Mouse (Mus musculus) cerebellum, adult 2 months (tissue): ENCODE results near the gene Hip1. TPM values are rescaled to one million over a fixed set of nuclear protein-coding genes. Genes with fewer than 3 reads are reported as not detected.

Source experiments
- DNase-seq, 2 experiments: peaks; one replicate each; pipeline ENCODE4 v3.0.0; 2021
- H3K27ac ChIP-seq: fragments of 200-500 bp; 2 replicates; pipeline ENCODE4 v1.5.1; 2012; ENCODE audit warnings: low read length, control low read depth, inconsistent platforms; ENCODE audit not compliant: insufficient read depth
- H3K27me3 ChIP-seq: fragments of 200-500 bp; 2 replicates; pipeline ENCODE4 v1.6.1; 2012; ENCODE audit warnings: inconsistent platforms, mild to moderate bottlenecking, low read length, moderate library complexity; ENCODE audit not compliant: control insufficient read depth, insufficient read depth
- H3K4me1 ChIP-seq: fragments of 200-500 bp; 2 replicates; pipeline ENCODE4 v1.6.1; 2011; ENCODE audit warnings: low read length; ENCODE audit not compliant: control insufficient read depth, insufficient read depth
- H3K4me3 ChIP-seq: fragments of 200-500 bp; replicated peaks from 2 replicates; pipeline ENCODE3; 2011; ENCODE audit warnings: mild to moderate bottlenecking, low read depth, low read length, control low read depth; ENCODE audit not compliant: insufficient read depth
- CTCF ChIP-seq: fragments of 200-500 bp; IDR thresholded peaks from 2 replicates; pipeline ENCODE4 v1.5.1; 2011; ENCODE audit warnings: low read depth, mild to moderate bottlenecking, control low read depth, low read length, moderate library complexity, borderline replicate concordance; ENCODE audit not compliant: insufficient read depth
- POLR2A ChIP-seq: fragments of 200-500 bp; IDR thresholded peaks from 2 replicates; pipeline ENCODE4 v1.6.1; 2011; ENCODE audit warnings: low read length, control low read depth, borderline replicate concordance; ENCODE audit not compliant: insufficient read depth
- WGBS: fragments of 180-500 bp; shearing (Covaris S2); methylation state at CpG from one replicate; pipeline ENCODE4 v1.1.7; 2018; 5-methylcytosine and 5-hydroxymethylcytosine counted together
- polyA plus RNA-seq: library from polyadenylated mRNA; depleted of rRNA; stranded (reverse); fragments of >200 nt; gene quantifications from 2 replicates; pipeline ENCODE4 v1.2.3, GENCODE M21; 2012

Hip1 gene
- polyA plus RNA-seq, 1 experiment: 32.3 TPM

DNA sequence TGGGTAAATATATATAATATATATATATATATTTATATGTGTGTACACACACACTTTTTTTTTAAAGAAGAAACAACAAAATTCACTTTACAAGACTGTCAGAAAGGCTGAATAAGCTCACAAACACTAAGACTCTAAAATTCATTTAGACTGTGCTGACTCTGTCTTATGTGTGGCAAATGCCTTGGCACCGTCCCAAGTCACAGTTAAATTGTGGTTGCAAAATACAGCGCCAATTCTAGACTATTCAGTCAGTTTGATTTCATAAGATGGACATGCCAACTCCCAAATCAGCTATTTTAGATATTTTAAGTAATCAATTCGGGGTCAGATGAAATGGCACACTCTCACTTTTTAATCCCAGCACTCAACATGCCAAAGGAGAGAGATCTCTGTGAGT is 36.6 kb downstream of the Hip1 start:
- H3K27ac ChIP-seq: no peak overlapping the region
- H3K4me1 ChIP-seq: no peaks in the 10 kb centered on the region
- WGBS: 61% methylated on average over 3 of the region's 3 CpGs
- DNase-seq: no peak
- H3K27me3 ChIP-seq: no peaks in the 10 kb centered on the region
- no peak overlapping the region for H3K4me3 ChIP-seq
- TF ChIP-seq POLR2A (no peak), CTCF (no peak)

DNA sequence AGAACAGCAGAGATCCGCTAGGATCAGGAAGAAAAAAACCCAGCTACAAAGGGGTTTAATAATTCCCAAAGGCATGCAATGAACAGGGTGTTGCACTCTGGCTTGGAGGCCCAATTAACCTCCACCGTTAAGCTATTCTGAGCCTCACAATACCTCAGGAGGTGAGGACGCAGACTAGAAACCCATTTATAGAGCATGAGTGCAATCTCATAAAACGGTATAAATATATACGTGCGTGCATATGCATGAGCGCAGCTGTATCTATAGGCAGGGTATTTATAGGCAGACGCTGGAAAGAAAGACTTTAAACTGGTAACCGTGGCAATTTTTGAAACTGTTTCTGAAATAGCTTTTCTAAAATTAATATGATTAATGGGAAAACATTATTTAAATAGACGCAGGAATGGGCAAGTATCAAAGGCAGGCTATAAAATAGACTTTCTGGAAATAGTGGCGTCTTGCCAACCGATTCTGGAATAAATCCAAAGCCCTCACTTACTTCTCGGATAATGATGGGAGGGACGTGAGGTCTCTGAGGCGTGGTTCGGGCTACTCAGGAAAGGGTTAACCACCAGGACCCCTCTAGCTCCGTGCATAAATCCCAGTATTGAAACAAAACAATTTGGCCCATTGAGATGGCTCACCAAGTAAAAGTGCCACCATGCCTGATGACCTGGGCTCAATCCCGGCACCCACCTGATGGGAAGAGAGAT is 37.2 kb downstream of the Hip1 start:
- H3K4me1 ChIP-seq: no peaks in the 10 kb centered on the region
- no peaks in the 10 kb centered on the region for H3K27me3 ChIP-seq
- TF ChIP-seq CTCF (no peak), POLR2A (no peak)
- no peak overlapping the region for H3K4me3 ChIP-seq
- WGBS: 49% methylated on average over 18 of the region's 18 CpGs
- DNase-seq: no peak
- no peak overlapping the region for H3K27ac ChIP-seq

DNA sequence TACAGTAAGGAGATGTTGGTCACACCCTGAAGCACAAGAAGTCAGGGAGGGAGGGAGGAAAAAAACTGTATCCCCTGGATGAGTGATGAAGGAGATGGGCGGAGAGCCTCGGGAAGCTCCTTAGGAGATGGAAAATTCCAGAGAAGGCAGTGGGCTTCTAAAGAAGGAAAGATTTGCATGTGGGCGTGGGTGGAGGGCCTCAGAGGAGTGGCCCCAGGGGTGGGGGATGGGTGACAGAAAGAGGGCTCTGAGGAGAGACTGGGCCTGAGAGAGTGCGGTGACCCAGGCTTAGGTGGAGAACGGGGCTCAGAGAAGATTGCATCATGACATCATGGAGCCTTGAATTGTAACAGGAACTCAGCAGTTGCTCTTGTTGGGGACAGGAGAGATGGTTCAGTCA is 39.5 kb downstream of the Hip1 start:
- no peak for TF ChIP-seq POLR2A
- TF ChIP-seq CTCF: no peak
- no peak overlapping the region for H3K4me3 ChIP-seq
- H3K27me3 ChIP-seq: no peaks in the 10 kb centered on the region
- DNase-seq: no peak
- WGBS: 89% methylated on average over 5 of the region's 5 CpGs
- H3K4me1 ChIP-seq: no peaks in the 10 kb centered on the region
- no peak overlapping the region for H3K27ac ChIP-seq

DNA sequence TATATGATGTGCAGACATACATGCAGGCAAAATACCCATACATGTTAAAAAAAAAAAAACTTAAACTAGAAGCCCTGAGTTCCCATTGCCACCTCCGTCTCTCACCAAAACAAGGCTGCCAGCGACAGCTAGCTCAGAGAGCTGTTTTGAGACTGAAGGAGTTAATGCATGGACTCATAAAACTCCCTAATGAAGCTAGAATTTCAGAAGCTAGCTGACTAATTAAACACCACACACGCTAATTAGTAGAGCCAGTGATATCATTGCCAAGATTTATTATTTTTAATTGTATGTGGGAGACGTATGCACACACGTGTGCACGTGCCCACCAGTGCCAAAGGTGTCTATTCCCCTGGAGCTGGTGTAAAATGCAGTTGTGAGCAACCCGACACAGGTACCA is 42.0 kb downstream of the Hip1 start:
- Histone ChIP-seq H3K4me1 (peaks cover 2% of the 10 kb centered on the region; the same call in 1 of the 2 replicates), H3K27me3 (no peaks in the 10 kb centered on the region), H3K4me3 (no peak overlapping the region), H3K27ac (no peak overlapping the region)
- DNase-seq: no peak
- TF ChIP-seq POLR2A (no peak), CTCF (no peak)
- 78% methylated on average over 7 of the region's 7 CpGs for WGBS

DNA sequence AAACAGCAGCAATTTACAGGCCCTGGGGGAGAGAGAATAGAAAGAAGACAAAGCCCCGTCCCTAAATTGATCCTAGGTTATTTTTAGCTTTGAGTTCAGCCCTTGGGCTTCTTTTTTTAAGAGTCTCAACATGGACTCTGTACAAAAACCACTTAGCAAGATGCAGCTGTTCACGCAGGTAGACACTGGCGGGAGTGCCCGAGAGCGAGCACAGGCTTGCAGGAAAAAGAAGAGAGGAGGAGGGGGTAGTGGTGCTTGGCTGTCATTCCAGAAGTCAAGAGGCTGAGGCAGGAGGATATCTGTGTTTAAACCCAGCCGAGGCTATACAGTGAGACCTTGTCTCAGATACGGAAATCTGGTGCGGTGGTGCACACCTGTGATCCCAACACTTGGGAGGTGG is 42.9 kb downstream of the Hip1 start:
- Histone ChIP-seq H3K27me3 (no peaks in the 10 kb centered on the region), H3K4me1 (peaks cover 5% of the 10 kb centered on the region; the same call in 1 of the 2 replicates), H3K4me3 (no peak overlapping the region), H3K27ac (no peak overlapping the region)
- no peak for DNase-seq
- WGBS: 88% methylated on average over 7 of the region's 8 CpGs
- no peak for TF ChIP-seq POLR2A
- TF ChIP-seq CTCF: no peak

DNA sequence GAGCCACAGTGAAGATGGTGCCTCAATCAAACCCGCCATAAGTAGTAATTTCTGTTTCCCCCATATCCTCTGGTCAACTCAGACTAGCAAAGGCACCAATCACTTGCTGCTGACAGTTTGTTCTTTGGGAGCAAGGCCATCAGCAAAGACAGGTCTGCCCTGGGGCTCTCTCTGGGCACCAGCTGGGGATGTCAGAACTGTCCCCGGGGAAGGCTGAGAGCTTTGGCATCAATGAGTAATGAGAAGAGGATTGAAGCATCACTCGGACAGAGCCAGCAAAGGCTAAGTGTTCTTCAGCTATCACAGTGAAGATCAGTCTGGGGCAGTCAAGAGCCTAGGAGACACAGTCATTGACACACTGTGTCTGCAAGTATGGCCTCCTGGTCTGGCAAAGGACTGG is 46.0 kb downstream of the Hip1 start:
- H3K4me1 ChIP-seq: peaks cover 5% of the 10 kb centered on the region; the same call in 1 of the 2 replicates
- no peak for TF ChIP-seq POLR2A
- TF ChIP-seq CTCF: no peak
- 61% methylated on average over 3 of the region's 3 CpGs for WGBS
- no peak overlapping the region for H3K4me3 ChIP-seq
- DNase-seq: no peak
- no peaks in the 10 kb centered on the region for H3K27me3 ChIP-seq
- no peak overlapping the region for H3K27ac ChIP-seq

DNA sequence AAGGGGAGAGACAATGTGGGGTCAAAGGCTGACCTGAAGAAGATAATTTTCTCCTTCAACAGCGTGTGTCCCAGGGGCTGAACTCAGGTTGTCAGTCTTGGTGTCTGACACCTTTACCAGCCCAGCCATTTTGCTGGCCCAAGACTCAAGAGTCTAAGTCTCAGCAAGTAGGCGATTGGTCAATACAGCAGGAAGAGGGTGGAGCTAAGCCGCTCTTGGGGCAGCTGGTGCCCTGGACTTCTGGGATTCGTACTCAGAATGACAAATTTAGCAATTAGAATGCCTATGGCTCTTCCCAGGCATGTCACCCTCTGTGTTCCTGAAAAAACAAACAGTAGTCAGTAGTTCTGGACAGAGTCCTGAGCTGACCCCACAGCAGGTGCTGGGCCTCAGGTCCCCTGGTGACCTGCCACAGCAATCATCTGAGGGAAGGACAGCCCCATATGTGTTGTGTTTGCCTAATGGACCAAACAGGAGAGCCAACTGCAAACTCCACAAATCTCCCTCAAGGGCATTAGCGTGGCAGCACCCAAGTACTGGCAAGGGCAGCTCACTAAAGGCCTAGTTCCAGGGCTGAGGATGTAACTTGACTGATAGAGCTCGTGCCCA is 47.5 kb downstream of the Hip1 start:
- Histone ChIP-seq H3K27me3 (no peaks in the 10 kb centered on the region), H3K4me3 (no peak overlapping the region), H3K27ac (no peak overlapping the region), H3K4me1 (peaks cover 5% of the 10 kb centered on the region; the same call in 1 of the 2 replicates)
- TF ChIP-seq CTCF (no peak), POLR2A (no peak)
- WGBS: 71% methylated on average over 6 of the region's 6 CpGs
- no peak for DNase-seq

DNA sequence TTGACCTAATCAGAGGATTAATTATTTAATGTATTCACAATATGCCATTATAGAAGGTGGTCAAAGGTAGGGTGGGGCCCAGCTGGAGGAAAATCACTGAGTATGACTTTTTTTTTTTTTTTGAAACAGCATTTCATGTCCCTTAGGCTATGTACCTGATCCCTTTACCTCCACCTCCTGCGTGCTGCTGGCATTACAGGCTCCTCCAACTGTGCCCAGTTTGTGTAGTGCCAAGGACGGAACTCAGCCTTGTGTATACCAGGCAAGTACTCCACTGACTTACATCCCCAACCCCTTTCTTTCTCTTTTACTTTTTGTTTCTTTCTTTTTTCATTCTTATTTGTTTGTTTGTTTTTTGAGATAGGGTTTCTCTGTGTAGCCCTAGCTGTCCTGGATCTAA is 48.4 kb downstream of the Hip1 start:
- 23% methylated on average over 2 of the region's 2 CpGs for WGBS
- Histone ChIP-seq H3K4me1 (peaks cover 5% of the 10 kb centered on the region; the same call in 1 of the 2 replicates), H3K27ac (no peak overlapping the region), H3K27me3 (no peaks in the 10 kb centered on the region), H3K4me3 (no peak overlapping the region)
- peak in 1 of 2 experiments; percentile 46 for DNase-seq
- TF ChIP-seq POLR2A: no peak
- TF ChIP-seq CTCF: peak; percentile 45; the same call in 1 of the 2 replicates
